9 mouse cellular contexts compared by ENCODE assay signal in the genomic region with DNA sequence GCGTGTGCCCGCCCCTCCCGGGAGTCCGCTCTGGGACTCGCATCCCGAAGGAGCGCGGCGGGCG. TPM values are rescaled to one million over a fixed set of nuclear protein-coding genes. Genes with fewer than 3 reads are reported as not detected.
DNase-seq lines count a peak whose midpoint lies in the region; ATAC-seq lines count a peak whose summit lies in the region.
"Had no signal": no experiment of that assay in that cellular context is flagged by ENCODE, and none has a peak within 500 bp of the region (broad histone marks: within the 10 kb centered on the region; RNA-seq: fewer than 3 reads in every experiment).

A gene (minus strand): TSS at position 47 of the 64 bp plus-strand sequence.

- no peaks in the 10 kb centered on the region for H3K36me3 ChIP-seq in heart, embryonic 15.5 days
- no peaks in the 10 kb centered on the region for H3K36me3 ChIP-seq in hindbrain, embryonic 15.5 days
- H3K36me3 ChIP-seq in midbrain, embryonic 11.5 days (ENCODE audit: control insufficient read depth, insufficient read depth, low read length), result no peaks in the 10 kb centered on the region

- intact Hi-C loops in gastrocnemius, postnatal 36 days (cut with DNase I), result no loop called here

- H3K27ac ChIP-seq in heart, embryonic 15.5 days, result no peak within 1 kb of the TSS
- H3K27ac ChIP-seq in brown adipose tissue, adult 24 weeks (replicated peaks; ENCODE audit: low read depth, low read length), result no peak within 1 kb of the TSS
- H3K27ac ChIP-seq in hindbrain, embryonic 15.5 days (replicated peaks), result no peak within 1 kb of the TSS
- no peak within 1 kb of the TSS for H3K27ac ChIP-seq in midbrain, embryonic 11.5 days (ENCODE audit: low read depth, low read length)

- ATAC-seq in heart, embryonic 15.5 days (replicated peaks; ENCODE audit: insufficient number of reproducible peaks, insufficient read depth, low FRiP score, low read depth), result no peak
- ATAC-seq in hindbrain, embryonic 15.5 days (ENCODE audit: low FRiP score, low read depth), result no peak
- no peak for ATAC-seq in midbrain, embryonic 11.5 days (ENCODE audit: low FRiP score)

- peak within 1 kb of the TSS; percentile 37 for H3K4me3 ChIP-seq in heart, embryonic 15.5 days
- peak within 1 kb of the TSS; percentile 28 for H3K4me3 ChIP-seq in brown adipose tissue, adult 24 weeks (ENCODE audit: insufficient read depth, low read depth, low read length)
- peak within 1 kb of the TSS; percentile 10 for H3K4me3 ChIP-seq in hindbrain, embryonic 15.5 days
- peak within 1 kb of the TSS; percentile 16 for H3K4me3 ChIP-seq in midbrain, embryonic 11.5 days (ENCODE audit: low read depth, low read length)

- 0 out of 2 replicates have a peak within 1 kb of the TSS, but pooled peaks have one; percentile 14 for H3K9ac ChIP-seq in heart, embryonic 15.5 days
- no peak within 1 kb of the TSS for H3K9ac ChIP-seq in hindbrain, embryonic 15.5 days
- H3K9ac ChIP-seq in midbrain, embryonic 11.5 days (ENCODE audit: low read length), result no peak within 1 kb of the TSS

- H3K9me3 ChIP-seq in heart, embryonic 15.5 days (replicated peaks), result no peaks in the 10 kb centered on the region
- no peaks in the 10 kb centered on the region for H3K9me3 ChIP-seq in hindbrain, embryonic 15.5 days
- no peaks in the 10 kb centered on the region for H3K9me3 ChIP-seq in midbrain, embryonic 11.5 days (ENCODE audit: control insufficient read depth, low read length)

- no peak for DNase-seq in heart, adult 8-10 months (ENCODE audit: low spot score)
- no peak for DNase-seq in midbrain, embryonic 11.5 days (ENCODE audit: low spot score, missing footprints)
- no peak for DNase-seq in cerebellum, postnatal 14 days
- DNase-seq in gastrocnemius, postnatal 36 days, result no peak
- DNase-seq in kidney, adult 8-10 months, result no peak

- WGBS in heart, embryonic 15.5 days, result 2% methylated on average over 8 of the region's 10 CpGs
- WGBS in hindbrain, embryonic 15.5 days, result 0% methylated on average over 10 of the region's 10 CpGs
- WGBS in midbrain, embryonic 11.5 days, result 3% methylated on average over 9 of the region's 10 CpGs

- H3K27me3 ChIP-seq in heart, embryonic 15.5 days, result peaks cover 99% of the 10 kb centered on the region
- H3K27me3 ChIP-seq in hindbrain, embryonic 15.5 days, result peaks cover 90% of the 10 kb centered on the region
- H3K27me3 ChIP-seq in midbrain, embryonic 11.5 days (ENCODE audit: control insufficient read depth, insufficient read depth, low read length), result peaks cover 93% of the 10 kb centered on the region

- H3K4me1 ChIP-seq in heart, embryonic 15.5 days (replicated peaks), result peaks cover 30% of the 10 kb centered on the region
- H3K4me1 ChIP-seq in brown adipose tissue, adult 24 weeks (ENCODE audit: control insufficient read depth, insufficient read depth, insufficient read length, low read length), result no peaks in the 10 kb centered on the region; the same call in 1 of the 2 replicates
- peaks cover 16% of the 10 kb centered on the region for H3K4me1 ChIP-seq in hindbrain, embryonic 15.5 days (replicated peaks)
- peaks cover 15% of the 10 kb centered on the region for H3K4me1 ChIP-seq in midbrain, embryonic 11.5 days (ENCODE audit: control insufficient read depth, insufficient read depth, low read length)

- peak within 1 kb of the TSS; percentile 57 for H3K4me2 ChIP-seq in heart, embryonic 15.5 days
- peak within 1 kb of the TSS; percentile 35; the same call in 1 of the 2 replicates for H3K4me2 ChIP-seq in hindbrain, embryonic 15.5 days
- peak within 1 kb of the TSS; percentile 12 for H3K4me2 ChIP-seq in midbrain, embryonic 11.5 days

RNA-seq across cellular contexts. Expression of the gene that starts here (rescaled TPM):
- polyA plus RNA-seq in heart, embryonic 15.5 days (2015; fragmentation: Nextera tagmentation; extraction: Ambion mirVana), result 0.37 and 1.5 TPM in 2 replicates
- under 1 TPM in 1 of 4 experiments, not detected in 3; 0.16 TPM for total RNA-seq in heart, adult 8-10 months (2022)
- polyA plus RNA-seq in brown adipose tissue, adult 24 weeks (2012; ENCODE audit: insufficient read depth, insufficient read length, missing spikeins), result not detected in 2 replicates
- polyA plus RNA-seq in hindbrain, embryonic 15.5 days (2015; fragmentation: Nextera tagmentation; extraction: Ambion mirVana), result 1.2 TPM in 1 of 2 replicates, not detected in the other
- not detected in 2 replicates for polyA plus RNA-seq in midbrain, embryonic 11.5 days (2014; fragmentation: Nextera tagmentation; extraction: Ambion mirVana)
- not detected for total RNA-seq in gastrocnemius, postnatal 36 days (2021)
- total RNA-seq: heart, postnatal 14 days had no signal
